Mouse (Mus musculus) ES-Bruce4 (cell line): Measurements from ENCODE around the gene Fbn1. TPM values are rescaled to one million over a fixed set of nuclear protein-coding genes. Genes with fewer than 3 reads are reported as not detected.

Source experiments
- H3K27ac ChIP-seq: 2 replicates; pipeline ENCODE4 v1.5.1; 2012; ENCODE audit warnings: low read length, inconsistent platforms; ENCODE audit not compliant: insufficient read depth
- H3K27me3 ChIP-seq: 2 replicates; pipeline ENCODE4 v1.6.1; 2012; ENCODE audit warnings: mild to moderate bottlenecking, low read length, inconsistent platforms; ENCODE audit not compliant: control insufficient read depth, poor library complexity, insufficient read depth, severe bottlenecking
- H3K36me3 ChIP-seq: 2 replicates; pipeline ENCODE4 v1.6.1; 2012; ENCODE audit warnings: inconsistent platforms, mild to moderate bottlenecking, low read length, moderate library complexity; ENCODE audit not compliant: control insufficient read depth, poor library complexity, insufficient read depth, severe bottlenecking
- H3K4me1 ChIP-seq: one replicate; pipeline ENCODE4 v1.8.1; 2011; ENCODE audit warnings: low read length; ENCODE audit not compliant: control insufficient read depth, insufficient read depth
- H3K4me3 ChIP-seq: 2 replicates; pipeline ENCODE4 v1.5.1; 2011; ENCODE audit warnings: low read depth, mild to moderate bottlenecking, low read length
- H3K9ac ChIP-seq: 2 replicates; pipeline ENCODE4 v1.6.1; 2012; ENCODE audit warnings: low read depth, mild to moderate bottlenecking, inconsistent platforms; ENCODE audit not compliant: poor library complexity, severe bottlenecking
- H3K9me3 ChIP-seq: replicated peaks from 2 replicates; pipeline ENCODE4 v1.6.1; 2012; ENCODE audit warnings: mild to moderate bottlenecking, low read length, inconsistent platforms; ENCODE audit not compliant: control insufficient read depth, poor library complexity, insufficient read depth, severe bottlenecking
- CTCF ChIP-seq: IDR thresholded peaks from one replicate; pipeline ENCODE4 v1.8.1; 2011; ENCODE audit warnings: low read depth, low read length
- EP300 ChIP-seq: IDR thresholded peaks from 2 replicates; pipeline ENCODE4 v1.6.1; 2011; ENCODE audit warnings: low read depth, low read length; ENCODE audit not compliant: insufficient read depth
- POLR2A ChIP-seq: IDR thresholded peaks from one replicate; pipeline ENCODE4 v1.8.1; 2011; ENCODE audit warnings: low read length; ENCODE audit not compliant: insufficient read depth
- polyA plus RNA-seq: library from polyadenylated mRNA; stranded (reverse); fragments of >200 nt; gene quantifications from 2 replicates; pipeline ENCODE4 v1.2.4, GENCODE M21; 2011; ENCODE audit warnings: low read depth; ENCODE audit not compliant: missing spikeins, insufficient read depth, insufficient read length

Gene Fbn1
- polyA plus RNA-seq, 1 experiment, result 2.4 TPM

- Histone ChIP-seq H3K27me3 (no peaks in the 10 kb centered on the region), H3K4me1 (no peaks in the 10 kb centered on the region), H3K9me3 (no peaks in the 10 kb centered on the region), H3K4me3 (no peak overlapping the region), H3K9ac (no peak overlapping the region), H3K36me3 (no peaks in the 10 kb centered on the region), H3K27ac (no peak overlapping the region)
- TF ChIP-seq EP300 (no peak), POLR2A (no peak), CTCF (no peak)
These were observed 103.2 kb downstream of the Fbn1 start for GRCm38 (mm10) chr2:125404509-125405105.

GRCm38 (mm10) chr2:125402276-125402675, 105.5 kb downstream of the Fbn1 start:
- Histone ChIP-seq H3K9me3 (no peaks in the 10 kb centered on the region), H3K36me3 (no peaks in the 10 kb centered on the region), H3K4me3 (no peak overlapping the region), H3K27me3 (no peaks in the 10 kb centered on the region), H3K9ac (no peak overlapping the region), H3K4me1 (no peaks in the 10 kb centered on the region), H3K27ac (no peak overlapping the region)
- TF ChIP-seq CTCF (no peak), EP300 (no peak), POLR2A (no peak)

- no peaks in the 10 kb centered on the region for H3K36me3 ChIP-seq
- no peaks in the 10 kb centered on the region for H3K4me1 ChIP-seq
- TF ChIP-seq POLR2A (no peak), CTCF (no peak), EP300 (no peak)
- no peaks in the 10 kb centered on the region for H3K27me3 ChIP-seq
- H3K4me3 ChIP-seq, result no peak overlapping the region
- no peaks in the 10 kb centered on the region for H3K9me3 ChIP-seq
- no peak overlapping the region for H3K27ac ChIP-seq
- no peak overlapping the region for H3K9ac ChIP-seq
These were observed 107.7 kb downstream of the Fbn1 start for GRCm38 (mm10) chr2:125400121-125400520.

- Histone ChIP-seq H3K27me3 (no peaks in the 10 kb centered on the region), H3K4me3 (no peak overlapping the region), H3K9me3 (no peaks in the 10 kb centered on the region), H3K36me3 (no peaks in the 10 kb centered on the region), H3K9ac (no peak overlapping the region), H3K4me1 (no peaks in the 10 kb centered on the region), H3K27ac (no peak overlapping the region)
- TF ChIP-seq EP300 (no peak), CTCF (no peak), POLR2A (no peak)
These were observed 110.0 kb downstream of the Fbn1 start for GRCm38 (mm10) chr2:125397796-125398195.

- H3K4me1 ChIP-seq, result no peaks in the 10 kb centered on the region
- H3K9ac ChIP-seq, result no peak overlapping the region
- TF ChIP-seq POLR2A (no peak), EP300 (no peak), CTCF (no peak)
- H3K36me3 ChIP-seq, result no peaks in the 10 kb centered on the region
- no peaks in the 10 kb centered on the region for H3K27me3 ChIP-seq
- H3K27ac ChIP-seq, result no peak overlapping the region
- H3K4me3 ChIP-seq, result no peak overlapping the region
- H3K9me3 ChIP-seq, result no peaks in the 10 kb centered on the region
These were observed 113.2 kb downstream of the Fbn1 start for GRCm38 (mm10) chr2:125394428-125395101.

- Histone ChIP-seq H3K27me3 (no peaks in the 10 kb centered on the region), H3K9ac (no peak overlapping the region), H3K9me3 (no peaks in the 10 kb centered on the region), H3K4me1 (no peaks in the 10 kb centered on the region), H3K4me3 (no peak overlapping the region), H3K27ac (no peak overlapping the region), H3K36me3 (no peaks in the 10 kb centered on the region)
- TF ChIP-seq CTCF (no peak), EP300 (no peak), POLR2A (no peak)
These were observed 116.2 kb downstream of the Fbn1 start for GRCm38 (mm10) chr2:125391582-125391981.
